Comparison of ENCODE assay signal across 16 mouse cellular contexts in the genomic region with DNA sequence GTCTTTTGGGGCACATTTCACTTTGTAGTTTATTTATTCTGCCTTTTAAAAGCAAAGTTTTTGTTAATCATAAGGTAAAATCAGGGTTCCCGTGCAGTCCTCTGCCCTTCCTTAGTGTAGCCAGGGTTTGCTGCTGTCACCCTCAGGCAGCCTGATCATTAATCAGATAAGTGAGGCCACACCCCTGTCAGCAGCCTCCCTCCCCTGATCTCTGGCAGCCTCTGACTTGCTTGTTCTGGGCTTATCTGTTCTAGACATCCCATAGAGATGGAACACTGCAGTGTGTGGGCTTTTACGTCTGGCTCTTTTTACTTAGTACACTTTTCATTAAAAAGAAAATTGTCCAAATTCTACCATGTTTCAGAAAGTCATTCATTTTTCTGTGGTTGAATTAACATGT. TPM values are rescaled to one million over a fixed set of nuclear protein-coding genes. Genes with fewer than 3 reads are reported as not detected.
A peak's percentile ranks its signal among the peaks of the same experiment; 100 is the strongest.
DNase-seq lines count a peak whose midpoint lies in the region; ATAC-seq and TF ChIP-seq lines count a peak whose summit lies in the region.
"Had no signal": no experiment of that assay in that cellular context is flagged by ENCODE, and none has a peak within 500 bp of the region (broad histone marks: within the 10 kb centered on the region; RNA-seq: fewer than 3 reads in every experiment).

No protein-coding gene starts in this region.

- H3K27me3 ChIP-seq in liver, embryonic 14.5 days (ENCODE audit: control insufficient read depth, insufficient read depth, low read length) = no peaks in the 10 kb centered on the region
- no peaks in the 10 kb centered on the region for H3K27me3 ChIP-seq in forebrain, embryonic 11.5 days (ENCODE audit: control insufficient read depth, insufficient read depth, low read length)
- H3K27me3 ChIP-seq: forebrain, embryonic 15.5 days had no signal

- TF ChIP-seq CTCF in liver, embryonic 14.5 days (IDR thresholded peaks at IDR 0.05; ENCODE audit: low read depth) = no peak

- WGBS in liver, embryonic 14.5 days (ENCODE audit: insufficient replicate concordance) = 12% methylated on average over 2 of the region's 2 CpGs
- 66% methylated on average over 2 of the region's 2 CpGs for WGBS in forebrain, embryonic 11.5 days

- H3K27ac ChIP-seq in liver, embryonic 14.5 days = no peak overlapping the region
- no peak overlapping the region for H3K27ac ChIP-seq in forebrain, embryonic 11.5 days (ENCODE audit: low read depth, low read length)
- H3K27ac ChIP-seq: forebrain, embryonic 15.5 days had no signal

- H3K36me3 ChIP-seq in liver, embryonic 14.5 days (replicated peaks; ENCODE audit: control insufficient read depth, insufficient read depth, low read depth) = no peaks in the 10 kb centered on the region
- no peaks in the 10 kb centered on the region for H3K36me3 ChIP-seq in forebrain, embryonic 11.5 days (ENCODE audit: control insufficient read depth, insufficient read depth, low read length)

- peak; percentile 83 for ATAC-seq in liver, embryonic 14.5 days (ENCODE audit: insufficient read depth)
- no peak for ATAC-seq in forebrain, embryonic 11.5 days (replicated peaks; ENCODE audit: low FRiP score)
- ATAC-seq: forebrain, embryonic 15.5 days; hindbrain, embryonic 16.5 days had no signal

- DNase-seq in adrenal gland, adult (ENCODE audit: inconsistent age in 2 of 2, low spot score in 1 of 2) = peak; percentile 37 to 50
- no peak for DNase-seq in adrenal gland, adult 18-20 months (ENCODE audit: low spot score in 2 of 2)
- peak; percentile 49 for DNase-seq in CD4-positive, CD25-positive, alpha-beta regulatory T cell, adult 2 months (ENCODE audit: low read depth, low spot score)
- DNase-seq in c-Kit-positive CD71-positive TER-119-positive erythroid progenitor cells, embryonic 14.5 days (ENCODE audit: low spot score) = peak; percentile 50
- peak; percentile 32 to 46 (median 39) for DNase-seq in liver, embryonic 14.5 days (ENCODE audit: low read depth in 3 of 3, low spot score in 3 of 3)
- no peak for DNase-seq in frontal cortex, postnatal 14 days (ENCODE audit: low spot score in 2 of 2)
- DNase-seq in thymus, postnatal 14 days = no peak
- DNase-seq in forebrain, embryonic 11.5 days (ENCODE audit: low spot score) = no peak
- DNase-seq: cerebellum, adult 18-20 months; kidney, postnatal 14 days; layer of hippocampus, postnatal 36 days; lung, postnatal 10 days; midbrain, embryonic 14.5 days; spleen, adult 18-20 months had no signal

- peaks cover 5 to 11% of the 10 kb centered on the region in 2 experiments for H3K4me1 ChIP-seq in liver, embryonic 14.5 days (replicated peaks; ENCODE audit: control insufficient read depth in 2 of 2, insufficient read depth in 2 of 2, low read length in 1 of 2)
- H3K4me1 ChIP-seq in forebrain, embryonic 11.5 days (replicated peaks; ENCODE audit: control insufficient read depth, insufficient read depth, low read length) = no peaks in the 10 kb centered on the region
- H3K4me1 ChIP-seq: forebrain, embryonic 15.5 days had no signal

- no peak overlapping the region for H3K9ac ChIP-seq in liver, embryonic 14.5 days (replicated peaks)
- H3K9ac ChIP-seq in forebrain, embryonic 11.5 days (ENCODE audit: low read length) = no peak overlapping the region
- H3K9ac ChIP-seq: forebrain, embryonic 15.5 days had no signal

- peak overlapping the region; percentile 6; the same call in 1 of the 2 replicates for H3K4me2 ChIP-seq in liver, embryonic 14.5 days (ENCODE audit: low read depth)
- H3K4me2 ChIP-seq in forebrain, embryonic 11.5 days (ENCODE audit: low read depth, low read length, severe bottlenecking) = no peak overlapping the region
- H3K4me2 ChIP-seq: forebrain, embryonic 15.5 days had no signal

- no peak overlapping the region for H3K4me3 ChIP-seq in liver, embryonic 14.5 days (ENCODE audit: insufficient read depth in 1 of 2, low read depth in 2 of 2, low read length in 2 of 2)
- H3K4me3 ChIP-seq in forebrain, embryonic 11.5 days (ENCODE audit: low read depth, low read length) = no peak overlapping the region
- H3K4me3 ChIP-seq: forebrain, embryonic 15.5 days had no signal

- H3K9me3 ChIP-seq in liver, embryonic 14.5 days (ENCODE audit: control insufficient read depth, low read length) = peaks cover 3% of the 10 kb centered on the region; the same call in 1 of the 2 replicates
- H3K9me3 ChIP-seq in forebrain, embryonic 11.5 days (ENCODE audit: control insufficient read depth, low read length) = no peaks in the 10 kb centered on the region

- no peak for TF ChIP-seq EP300 in liver, embryonic 14.5 days (IDR thresholded peaks at IDR 0.05; ENCODE audit: low read depth)

RNA-seq across cellular contexts. Expression of a gene that starts 13.0 kb away (rescaled TPM):
- total RNA-seq in adrenal gland, adult 18-20 months (2021) = 1 to 10 TPM; 7.4 to 9.0 TPM
- 0.76 and 0.77 TPM in 2 replicates for polyA plus RNA-seq in liver, embryonic 14.5 days (2012; rRNA removed)
- 3.0 and 3.6 TPM in 2 replicates for polyA plus RNA-seq in liver, embryonic 14.5 days (2014; fragmentation: Nextera tagmentation; extraction: Ambion mirVana)
- 14.6 and 15.9 TPM in 2 replicates for polyA plus RNA-seq in forebrain, embryonic 11.5 days (2014; fragmentation: Nextera tagmentation; extraction: Ambion mirVana)

RNA-seq across cellular contexts. Expression of a gene that starts 13.3 kb away (rescaled TPM):
- total RNA-seq in adrenal gland, adult 18-20 months (2021) = 10 to 100 TPM; 40.3 to 40.5 TPM
- 5.7 and 7.2 TPM in 2 replicates for polyA plus RNA-seq in liver, embryonic 14.5 days (2012; rRNA removed)
- 6.5 and 7.5 TPM in 2 replicates for polyA plus RNA-seq in liver, embryonic 14.5 days (2014; fragmentation: Nextera tagmentation; extraction: Ambion mirVana)
- 45.2 and 46.4 TPM in 2 replicates for polyA plus RNA-seq in forebrain, embryonic 11.5 days (2014; fragmentation: Nextera tagmentation; extraction: Ambion mirVana)

Comparison
In these comparisons a context has a peak if more than half of its experiments do, and no peak if none do; other contexts are left out.
1. DNase-seq: peak in adrenal gland, adult (2 of 2), CD4-positive, CD25-positive, alpha-beta regulatory T cell, adult 2 months (single experiment), c-Kit-positive CD71-positive TER-119-positive erythroid progenitor cells, embryonic 14.5 days (single experiment) and liver, embryonic 14.5 days (3 of 3); none in adrenal gland, adult 18-20 months (0 of 2), frontal cortex, postnatal 14 days (0 of 2), thymus, postnatal 14 days (single experiment) and forebrain, embryonic 11.5 days (single experiment).